Mouse (Mus musculus): ENCODE data around the gene Rai14. TPM values are rescaled to one million over a fixed set of nuclear protein-coding genes. Genes with fewer than 3 reads are reported as not detected.
A peak's percentile ranks its signal among the peaks of the same experiment; 100 is the strongest.

The Rai14 gene
- polyA plus RNA-seq, 1 experiment from 2014 or later = 69.9 TPM

GRCm38 (mm10) chr15:10739279-10739678 lies 24.9 kb upstream of the Rai14 start:
- WGBS = 33% methylated on average over 1 of the region's 1 CpGs
- Histone ChIP-seq H3K9ac (no peak overlapping the region), H3K36me3 (no peaks in the 10 kb centered on the region), H3K4me1 (peaks cover 22% of the 10 kb centered on the region), H3K4me3 (no peak overlapping the region), H3K27ac (peak overlapping the region; percentile 78), H3K9me3 (no peaks in the 10 kb centered on the region), H3K27me3 (no peaks in the 10 kb centered on the region), H3K4me2 (no peak overlapping the region)
- ATAC-seq (ENCODE audit: borderline replicate concordance, extremely low read depth, low FRiP score, low TSS enrichment) = no peak

GRCm38 (mm10) chr15:10738354-10739142 lies 24.1 kb upstream of the Rai14 start:
- no peaks in the 10 kb centered on the region for H3K36me3 ChIP-seq
- no peak overlapping the region for H3K4me2 ChIP-seq
- H3K9ac ChIP-seq = no peak overlapping the region
- no peak overlapping the region for H3K4me3 ChIP-seq
- peak overlapping the region; percentile 78 for H3K27ac ChIP-seq
- H3K4me1 ChIP-seq = peaks cover 22% of the 10 kb centered on the region
- 38% methylated on average over 6 of the region's 6 CpGs for WGBS
- H3K27me3 ChIP-seq = no peaks in the 10 kb centered on the region
- H3K9me3 ChIP-seq = no peaks in the 10 kb centered on the region
- 0 out of 2 replicates have a peak, but pooled peaks have one; percentile 49 for ATAC-seq (ENCODE audit: borderline replicate concordance, extremely low read depth, low FRiP score, low TSS enrichment)

GRCm38 (mm10) chr15:10735948-10736347 lies 21.5 kb upstream of the Rai14 start:
- H3K4me2 ChIP-seq = no peak overlapping the region
- WGBS = 82% methylated on average over 4 of the region's 4 CpGs
- no peak overlapping the region for H3K9ac ChIP-seq
- no peaks in the 10 kb centered on the region for H3K9me3 ChIP-seq
- H3K4me1 ChIP-seq = peaks cover 23% of the 10 kb centered on the region
- H3K27ac ChIP-seq = no peak overlapping the region
- H3K4me3 ChIP-seq = no peak overlapping the region
- H3K27me3 ChIP-seq = no peaks in the 10 kb centered on the region
- ATAC-seq (ENCODE audit: borderline replicate concordance, extremely low read depth, low FRiP score, low TSS enrichment) = no peak
- H3K36me3 ChIP-seq = no peaks in the 10 kb centered on the region

- Histone ChIP-seq H3K27me3 (no peaks in the 10 kb centered on the region), H3K4me3 (no peak overlapping the region), H3K9me3 (no peaks in the 10 kb centered on the region), H3K36me3 (no peaks in the 10 kb centered on the region), H3K4me1 (peaks cover 23% of the 10 kb centered on the region), H3K9ac (no peak overlapping the region), H3K4me2 (no peak overlapping the region), H3K27ac (no peak overlapping the region)
- ATAC-seq (ENCODE audit: borderline replicate concordance, extremely low read depth, low FRiP score, low TSS enrichment) = no peak
- 56% methylated on average over 8 of the region's 8 CpGs for WGBS
Observed at GRCm38 (mm10) chr15:10735216-10735615, 20.8 kb upstream of the Rai14 start.

- 0 out of 2 replicates have a peak, but pooled peaks cover 5% of the 10 kb centered on the region for H3K4me1 ChIP-seq
- H3K4me3 ChIP-seq = no peak overlapping the region
- H3K27me3 ChIP-seq = no peaks in the 10 kb centered on the region
- H3K9ac ChIP-seq = no peak overlapping the region
- H3K27ac ChIP-seq = no peak overlapping the region
- WGBS = 34% methylated on average over 3 of the region's 3 CpGs
- H3K9me3 ChIP-seq = no peaks in the 10 kb centered on the region
- ATAC-seq (ENCODE audit: borderline replicate concordance, extremely low read depth, low FRiP score, low TSS enrichment) = no peak
- H3K4me2 ChIP-seq = no peak overlapping the region
- H3K36me3 ChIP-seq = no peaks in the 10 kb centered on the region
Observed at GRCm38 (mm10) chr15:10731398-10731797, 17.0 kb upstream of the Rai14 start.

GRCm38 (mm10) chr15:10726272-10726671 lies 11.8 kb upstream of the Rai14 start:
- H3K4me3 ChIP-seq = no peak overlapping the region
- H3K4me1 ChIP-seq = peaks cover 27% of the 10 kb centered on the region
- H3K27me3 ChIP-seq = no peaks in the 10 kb centered on the region
- H3K9me3 ChIP-seq = no peaks in the 10 kb centered on the region
- ATAC-seq (ENCODE audit: borderline replicate concordance, extremely low read depth, low FRiP score, low TSS enrichment) = no peak
- no peaks in the 10 kb centered on the region for H3K36me3 ChIP-seq
- no peak overlapping the region for H3K4me2 ChIP-seq
- no peak overlapping the region for H3K27ac ChIP-seq
- 40% methylated on average over 3 of the region's 3 CpGs for WGBS
- H3K9ac ChIP-seq = no peak overlapping the region

- Histone ChIP-seq H3K27ac (no peak overlapping the region), H3K9me3 (no peaks in the 10 kb centered on the region), H3K27me3 (no peaks in the 10 kb centered on the region), H3K4me2 (no peak overlapping the region), H3K4me1 (peaks cover 26% of the 10 kb centered on the region), H3K4me3 (no peak overlapping the region), H3K9ac (no peak overlapping the region), H3K36me3 (no peaks in the 10 kb centered on the region)
- 70% methylated on average over 3 of the region's 3 CpGs for WGBS
- ATAC-seq (ENCODE audit: borderline replicate concordance, extremely low read depth, low FRiP score, low TSS enrichment) = no peak
Observed at GRCm38 (mm10) chr15:10724857-10725256, 10.4 kb upstream of the Rai14 start.

GRCm38 (mm10) chr15:10723507-10723906 lies 9.1 kb upstream of the Rai14 start:
- Histone ChIP-seq H3K36me3 (no peaks in the 10 kb centered on the region), H3K4me3 (no peak overlapping the region), H3K9ac (no peak overlapping the region), H3K4me1 (peaks cover 36% of the 10 kb centered on the region), H3K4me2 (no peak overlapping the region), H3K27ac (peak overlapping the region; percentile 89), H3K9me3 (no peaks in the 10 kb centered on the region), H3K27me3 (no peaks in the 10 kb centered on the region)
- peak; percentile 23; the same call in 1 of the 2 replicates for ATAC-seq (ENCODE audit: borderline replicate concordance, extremely low read depth, low FRiP score, low TSS enrichment)
- WGBS = 38% methylated on average over 1 of the region's 1 CpGs

- no peaks in the 10 kb centered on the region for H3K9me3 ChIP-seq
- no peak overlapping the region for H3K4me2 ChIP-seq
- no peak overlapping the region for H3K4me3 ChIP-seq
- peak overlapping the region; percentile 89 for H3K27ac ChIP-seq
- WGBS = 25% methylated on average over 12 of the region's 12 CpGs
- no peaks in the 10 kb centered on the region for H3K27me3 ChIP-seq
- no peak for ATAC-seq (ENCODE audit: borderline replicate concordance, extremely low read depth, low FRiP score, low TSS enrichment)
- H3K36me3 ChIP-seq = no peaks in the 10 kb centered on the region
- peaks cover 36% of the 10 kb centered on the region for H3K4me1 ChIP-seq
- no peak overlapping the region for H3K9ac ChIP-seq
Observed at GRCm38 (mm10) chr15:10722629-10723339, 8.4 kb upstream of the Rai14 start.

- peak overlapping the region; percentile 16; the same call in 1 of the 2 replicates for H3K4me2 ChIP-seq
Observed at GRCm38 (mm10) chr15:10721259-10721781, 6.9 kb upstream of the Rai14 start.

GRCm38 (mm10) chr15:10720671-10721070 lies 6.2 kb upstream of the Rai14 start:
- no peak overlapping the region for H3K4me3 ChIP-seq
- H3K27ac ChIP-seq = peak overlapping the region; percentile 89
- ATAC-seq (ENCODE audit: borderline replicate concordance, extremely low read depth, low FRiP score, low TSS enrichment) = no peak
- H3K9ac ChIP-seq = no peak overlapping the region
- no peaks in the 10 kb centered on the region for H3K27me3 ChIP-seq
- no peaks in the 10 kb centered on the region for H3K9me3 ChIP-seq
- no peaks in the 10 kb centered on the region for H3K36me3 ChIP-seq
- peak overlapping the region; percentile 16; the same call in 1 of the 2 replicates for H3K4me2 ChIP-seq
- 39% methylated on average over 8 of the region's 8 CpGs for whole genome bisulfite sequencing
- peaks cover 36% of the 10 kb centered on the region for H3K4me1 ChIP-seq

More at GRCm38 (mm10) chr15:10721259-10721781, 6.9 kb upstream of the Rai14 start:
- Histone ChIP-seq H3K27me3 (no peaks in the 10 kb centered on the region), H3K9ac (no peak overlapping the region), H3K4me3 (no peak overlapping the region), H3K4me1 (peaks cover 36% of the 10 kb centered on the region), H3K36me3 (no peaks in the 10 kb centered on the region), H3K9me3 (no peaks in the 10 kb centered on the region), H3K27ac (peak overlapping the region; percentile 89)
- WGBS = 62% methylated on average over 11 of the region's 11 CpGs
- peak; percentile 73 for ATAC-seq (ENCODE audit: borderline replicate concordance, extremely low read depth, low FRiP score, low TSS enrichment)

GRCm38 (mm10) chr15:10720188-10720587 lies 5.8 kb upstream of the Rai14 start:
- 54% methylated on average over 11 of the region's 11 CpGs for WGBS
- Histone ChIP-seq H3K9ac (no peak overlapping the region), H3K4me1 (peaks cover 36% of the 10 kb centered on the region), H3K36me3 (no peaks in the 10 kb centered on the region), H3K9me3 (no peaks in the 10 kb centered on the region), H3K27me3 (no peaks in the 10 kb centered on the region), H3K4me2 (peak overlapping the region; percentile 16), H3K27ac (peak overlapping the region; percentile 89), H3K4me3 (no peak overlapping the region)
- ATAC-seq (ENCODE audit: borderline replicate concordance, extremely low read depth, low FRiP score, low TSS enrichment) = no peak

Measured in lung, embryonic 15.5 days (tissue).